Mouse (Mus musculus): ENCODE data around the gene 4930404H24Rik. TPM values are rescaled to one million over a fixed set of nuclear protein-coding genes. Genes with fewer than 3 reads are reported as not detected.

The 4930404H24Rik gene
- polyA plus RNA-seq, 1 experiment from 2014 or later: not detected

Other genes starting within 250 kb of the 4930404H24Rik start
- 7.6 TPM in 2 replicates for gene Kif3b, start 201.4 kb upstream of the 4930404H24Rik start, polyA plus RNA-seq (2016; fragmentation: Nextera tagmentation; extraction: Ambion mirVana)
- 19.1 and 23.9 TPM in 2 replicates for gene Asxl1, start 147.0 kb upstream of the 4930404H24Rik start, polyA plus RNA-seq (2016; fragmentation: Nextera tagmentation; extraction: Ambion mirVana)
- gene Nol4l, start 37.2 kb downstream of the 4930404H24Rik start, polyA plus RNA-seq (2016; fragmentation: Nextera tagmentation; extraction: Ambion mirVana): 19.4 and 22.3 TPM in 2 replicates
- 71.3 and 73.0 TPM in 2 replicates for gene Commd7, start 140.0 kb downstream of the 4930404H24Rik start, polyA plus RNA-seq (2016; fragmentation: Nextera tagmentation; extraction: Ambion mirVana)
- 15.0 and 15.1 TPM in 2 replicates for gene Dnmt3b, start 156.7 kb downstream of the 4930404H24Rik start, polyA plus RNA-seq (2016; fragmentation: Nextera tagmentation; extraction: Ambion mirVana)
- not detected in 2 replicates for gene Dnmt3c, start 203.9 kb downstream of the 4930404H24Rik start, polyA plus RNA-seq (2016; fragmentation: Nextera tagmentation; extraction: Ambion mirVana)
- 246 and 284 TPM in 2 replicates for gene Mapre1, start 248.5 kb downstream of the 4930404H24Rik start, polyA plus RNA-seq (2016; fragmentation: Nextera tagmentation; extraction: Ambion mirVana)

All from embryonic facial prominence, embryonic 12.5 days (tissue).